9 mouse cellular contexts compared by ENCODE assay signal in the genomic region with DNA sequence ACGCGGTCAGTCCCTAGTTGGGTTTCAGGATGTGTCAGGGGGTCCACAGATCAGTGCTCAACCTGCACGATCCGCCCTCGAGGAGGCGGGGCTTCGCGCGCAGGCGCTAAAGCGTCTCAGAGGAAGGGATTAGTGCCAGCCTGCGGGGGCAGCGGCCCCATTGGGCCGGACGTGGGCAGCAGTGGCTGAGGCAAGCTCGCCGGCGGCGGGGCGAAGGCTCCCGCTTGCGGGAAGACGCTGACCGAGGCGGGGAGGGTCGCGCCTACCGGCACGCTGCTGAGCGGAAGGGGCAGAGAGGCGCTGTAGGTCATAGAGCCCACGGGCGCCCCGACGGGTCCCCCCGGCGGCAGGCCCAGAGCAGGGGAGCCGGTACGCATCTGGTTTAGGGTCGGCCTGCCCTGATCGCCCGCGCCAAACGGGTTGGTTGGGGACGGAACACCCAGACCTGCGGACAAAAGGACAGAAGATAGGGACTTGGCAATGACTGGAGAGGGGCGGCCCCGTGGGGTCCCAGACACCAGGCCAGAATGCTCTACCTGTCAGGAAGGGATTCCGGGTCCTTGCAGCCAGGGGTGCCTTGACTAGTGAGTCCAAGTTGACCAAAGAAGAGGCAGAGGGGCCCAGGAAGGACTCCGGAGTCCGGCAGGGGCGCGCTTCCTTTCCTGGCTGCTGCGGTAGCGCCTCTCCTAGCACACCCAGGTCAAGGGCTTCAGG. TPM values are rescaled to one million over a fixed set of nuclear protein-coding genes. Genes with fewer than 3 reads are reported as not detected.
DNase-seq lines count a peak whose midpoint lies in the region; ATAC-seq and TF ChIP-seq lines count a peak whose summit lies in the region.
"Had no signal": no experiment of that assay in that cellular context is flagged by ENCODE, and none has a peak within 500 bp of the region (broad histone marks: within the 10 kb centered on the region; RNA-seq: fewer than 3 reads in every experiment).

No protein-coding gene starts in this region.

- peak; percentile 37; the same call in 1 of the 2 replicates for ATAC-seq in heart, embryonic 12.5 days (ENCODE audit: insufficient number of reproducible peaks, low FRiP score)
- peak; percentile 68 for ATAC-seq in embryonic facial prominence, embryonic 14.5 days (ENCODE audit: low read depth)
- ATAC-seq in intestine, postnatal 0 days, result 0 out of 2 replicates have a peak, but pooled peaks have one; percentile 14
- 0 out of 2 replicates have a peak, but pooled peaks have one; percentile 38 for ATAC-seq in stomach, embryonic 14.5 days (ENCODE audit: insufficient number of reproducible peaks, insufficient read depth, low FRiP score, low read depth)

- intact Hi-C loops in gastrocnemius, postnatal 36 days (cut with DNase I), result no loop called here

- peak; percentile 20 for TF ChIP-seq CTCF in intestine, postnatal 0 days (IDR thresholded peaks at IDR 0.05; ENCODE audit: low read depth)

- no peaks in the 10 kb centered on the region for H3K9me3 ChIP-seq in heart, embryonic 12.5 days (replicated peaks)
- H3K9me3 ChIP-seq in embryonic facial prominence, embryonic 14.5 days (ENCODE audit: control insufficient read depth, low read length), result no peaks in the 10 kb centered on the region
- no peaks in the 10 kb centered on the region for H3K9me3 ChIP-seq in intestine, postnatal 0 days (ENCODE audit: control insufficient read depth)
- no peaks in the 10 kb centered on the region for H3K9me3 ChIP-seq in stomach, embryonic 14.5 days (ENCODE audit: control insufficient read depth, low read depth, low read length)

- H3K4me1 ChIP-seq in heart, embryonic 12.5 days (replicated peaks), result peaks cover 30% of the 10 kb centered on the region
- H3K4me1 ChIP-seq in embryonic facial prominence, embryonic 14.5 days (ENCODE audit: control insufficient read depth, insufficient read depth, low read length), result no peaks in the 10 kb centered on the region
- H3K4me1 ChIP-seq in intestine, postnatal 0 days (replicated peaks; ENCODE audit: control insufficient read depth, insufficient read depth, low read length), result no peaks in the 10 kb centered on the region
- peaks cover 7% of the 10 kb centered on the region; the same call in 1 of the 2 replicates for H3K4me1 ChIP-seq in stomach, embryonic 14.5 days (ENCODE audit: control insufficient read depth, insufficient read depth, low read length)

- no peak for DNase-seq in heart, adult 9 months (ENCODE audit: low spot score in 2 of 2)
- DNase-seq in R1 (ENCODE audit: low read depth, low spot score), result peak; percentile 63
- peak; percentile 73 for DNase-seq in embryonic facial prominence, embryonic 14.5 days (ENCODE audit: low spot score)
- DNase-seq in lung, postnatal 14 days, result peak; percentile 46
- no peak for DNase-seq in gastrocnemius, postnatal 36 days

- WGBS in heart, embryonic 12.5 days, result 9% methylated on average over 55 of the region's 55 CpGs
- 14% methylated on average over 33 of the region's 55 CpGs for WGBS in embryonic facial prominence, embryonic 14.5 days
- WGBS in intestine, postnatal 0 days, result 13% methylated on average over 54 of the region's 55 CpGs
- 9% methylated on average over 54 of the region's 55 CpGs for WGBS in stomach, embryonic 14.5 days

- H3K27me3 ChIP-seq in heart, embryonic 12.5 days (replicated peaks), result peaks cover 70% of the 10 kb centered on the region
- no peaks in the 10 kb centered on the region; the same call in 1 of the 2 replicates for H3K27me3 ChIP-seq in embryonic facial prominence, embryonic 14.5 days (replicated peaks; ENCODE audit: control insufficient read depth, insufficient read depth, low read length)
- H3K27me3 ChIP-seq in intestine, postnatal 0 days (replicated peaks; ENCODE audit: control insufficient read depth, insufficient read depth, low read length), result peaks cover 5% of the 10 kb centered on the region; the same call in 1 of the 2 replicates
- H3K27me3 ChIP-seq in stomach, embryonic 14.5 days (ENCODE audit: control insufficient read depth, insufficient read depth, low read length), result no peaks in the 10 kb centered on the region

- H3K4me3 ChIP-seq in heart, embryonic 12.5 days, result peak overlapping the region; percentile 49
- peak overlapping the region; percentile 54 for H3K4me3 ChIP-seq in embryonic facial prominence, embryonic 14.5 days (ENCODE audit: low read depth, low read length)
- H3K4me3 ChIP-seq in intestine, postnatal 0 days (ENCODE audit: low read depth, low read length), result peak overlapping the region; percentile 45
- peak overlapping the region; percentile 45 for H3K4me3 ChIP-seq in stomach, embryonic 14.5 days (ENCODE audit: low read depth, low read length)

- peaks cover 27% of the 10 kb centered on the region for H3K36me3 ChIP-seq in heart, embryonic 12.5 days
- H3K36me3 ChIP-seq in embryonic facial prominence, embryonic 14.5 days (ENCODE audit: control insufficient read depth, insufficient read depth, low read length), result no peaks in the 10 kb centered on the region
- H3K36me3 ChIP-seq in intestine, postnatal 0 days (ENCODE audit: control insufficient read depth, insufficient read depth), result no peaks in the 10 kb centered on the region
- no peaks in the 10 kb centered on the region for H3K36me3 ChIP-seq in stomach, embryonic 14.5 days (ENCODE audit: control insufficient read depth, insufficient read depth, low read length)

- peak overlapping the region; percentile 76 for H3K9ac ChIP-seq in heart, embryonic 12.5 days
- H3K9ac ChIP-seq in embryonic facial prominence, embryonic 14.5 days (ENCODE audit: low read depth, low read length), result peak overlapping the region; percentile 72
- peak overlapping the region; percentile 41 for H3K9ac ChIP-seq in intestine, postnatal 0 days (ENCODE audit: low read depth, low read length)
- H3K9ac ChIP-seq in stomach, embryonic 14.5 days (replicated peaks; ENCODE audit: low read depth, low read length), result peak overlapping the region; percentile 40; the same call in 1 of the 2 replicates

- no peak overlapping the region for H3K27ac ChIP-seq in heart, embryonic 12.5 days (ENCODE audit: poor library complexity, severe bottlenecking)
- no peak overlapping the region for H3K27ac ChIP-seq in embryonic facial prominence, embryonic 14.5 days (replicated peaks; ENCODE audit: low read depth, low read length)
- H3K27ac ChIP-seq in intestine, postnatal 0 days (ENCODE audit: low read depth, low read length), result no peak overlapping the region
- H3K27ac ChIP-seq in stomach, embryonic 14.5 days (ENCODE audit: low read length), result no peak overlapping the region

- peak overlapping the region; percentile 76 for H3K4me2 ChIP-seq in heart, embryonic 12.5 days
- peak overlapping the region; percentile 78 for H3K4me2 ChIP-seq in embryonic facial prominence, embryonic 14.5 days (ENCODE audit: low read depth, low read length)
- H3K4me2 ChIP-seq in intestine, postnatal 0 days (replicated peaks; ENCODE audit: low read depth), result peak overlapping the region; percentile 84
- H3K4me2 ChIP-seq in stomach, embryonic 14.5 days (replicated peaks; ENCODE audit: low read depth, low read length), result peak overlapping the region; percentile 65

RNA-seq across cellular contexts. Expression of a gene that starts 5.2 kb away (rescaled TPM):
- not detected in 2 replicates for polyA plus RNA-seq in heart, embryonic 12.5 days (2016; fragmentation: Nextera tagmentation; extraction: Ambion mirVana)
- 0.31 and 0.51 TPM in 2 replicates for polyA plus RNA-seq in embryonic facial prominence, embryonic 14.5 days (2014; fragmentation: Nextera tagmentation; extraction: Ambion mirVana)
- not detected in 2 replicates for polyA plus RNA-seq in intestine, postnatal 0 days (2015; fragmentation: Nextera tagmentation; extraction: Ambion mirVana)
- polyA plus RNA-seq in stomach, embryonic 14.5 days (2014; fragmentation: Nextera tagmentation; extraction: Ambion mirVana), result 0.13 and 0.48 TPM in 2 replicates
- total RNA-seq in gastrocnemius, postnatal 36 days (2021), result not detected
- total RNA-seq: left cerebral cortex, adult 18-20 months had no signal

RNA-seq across cellular contexts. Expression of a gene that starts 8.6 kb away (rescaled TPM):
- polyA plus RNA-seq in heart, embryonic 12.5 days (2016; fragmentation: Nextera tagmentation; extraction: Ambion mirVana), result 14.4 and 14.5 TPM in 2 replicates
- 4.3 and 6.6 TPM in 2 replicates for polyA plus RNA-seq in embryonic facial prominence, embryonic 14.5 days (2014; fragmentation: Nextera tagmentation; extraction: Ambion mirVana)
- polyA plus RNA-seq in intestine, postnatal 0 days (2015; fragmentation: Nextera tagmentation; extraction: Ambion mirVana), result 0.55 and 1.0 TPM in 2 replicates
- polyA plus RNA-seq in stomach, embryonic 14.5 days (2014; fragmentation: Nextera tagmentation; extraction: Ambion mirVana), result 7.5 and 11.1 TPM in 2 replicates
- under 1 TPM; 0.12 to 0.31 TPM for total RNA-seq in gastrocnemius, postnatal 36 days (2021)

RNA-seq across cellular contexts. Expression of a gene that starts 17.2 kb away (rescaled TPM):
- polyA plus RNA-seq in heart, embryonic 12.5 days (2016; fragmentation: Nextera tagmentation; extraction: Ambion mirVana), result 1.9 and 2.7 TPM in 2 replicates
- polyA plus RNA-seq in embryonic facial prominence, embryonic 14.5 days (2014; fragmentation: Nextera tagmentation; extraction: Ambion mirVana), result 30.0 and 30.5 TPM in 2 replicates
- 1.2 and 1.4 TPM in 2 replicates for polyA plus RNA-seq in intestine, postnatal 0 days (2015; fragmentation: Nextera tagmentation; extraction: Ambion mirVana)
- polyA plus RNA-seq in stomach, embryonic 14.5 days (2014; fragmentation: Nextera tagmentation; extraction: Ambion mirVana), result 13.5 and 17.6 TPM in 2 replicates
- total RNA-seq in gastrocnemius, postnatal 36 days (2021), result 1 to 10 TPM; 2.0 to 3.0 TPM

RNA-seq across cellular contexts. Expression of a gene that starts 30.4 kb away (rescaled TPM):
- 9.1 and 11.5 TPM in 2 replicates for polyA plus RNA-seq in heart, embryonic 12.5 days (2016; fragmentation: Nextera tagmentation; extraction: Ambion mirVana)
- 1.4 and 4.1 TPM in 2 replicates for polyA plus RNA-seq in embryonic facial prominence, embryonic 14.5 days (2014; fragmentation: Nextera tagmentation; extraction: Ambion mirVana)
- polyA plus RNA-seq in intestine, postnatal 0 days (2015; fragmentation: Nextera tagmentation; extraction: Ambion mirVana), result 0.94 and 1.7 TPM in 2 replicates
- polyA plus RNA-seq in stomach, embryonic 14.5 days (2014; fragmentation: Nextera tagmentation; extraction: Ambion mirVana), result 1.6 and 2.1 TPM in 2 replicates
- not detected for total RNA-seq in gastrocnemius, postnatal 36 days (2021)

RNA-seq across cellular contexts. Expression of a gene that starts 57.9 kb away (rescaled TPM):
- polyA plus RNA-seq in heart, embryonic 12.5 days (2016; fragmentation: Nextera tagmentation; extraction: Ambion mirVana), result 5.1 and 5.5 TPM in 2 replicates
- polyA plus RNA-seq in embryonic facial prominence, embryonic 14.5 days (2014; fragmentation: Nextera tagmentation; extraction: Ambion mirVana), result 2.2 and 2.8 TPM in 2 replicates
- polyA plus RNA-seq in intestine, postnatal 0 days (2015; fragmentation: Nextera tagmentation; extraction: Ambion mirVana), result 1.2 and 1.8 TPM in 2 replicates
- 3.1 and 3.4 TPM in 2 replicates for polyA plus RNA-seq in stomach, embryonic 14.5 days (2014; fragmentation: Nextera tagmentation; extraction: Ambion mirVana)
- 1 to 10 TPM; 3.3 to 3.9 TPM for total RNA-seq in gastrocnemius, postnatal 36 days (2021)

Comparison
In these comparisons a context has a peak if more than half of its experiments do, and no peak if none do; other contexts are left out.
1. ATAC-seq: peak in every context shown above with its lines; median percentile 68 in embryonic facial prominence, embryonic 14.5 days; 38 in stomach, embryonic 14.5 days; 37 in heart, embryonic 12.5 days; 14 in intestine, postnatal 0 days.
2. DNase-seq: peak in R1 (single experiment), embryonic facial prominence, embryonic 14.5 days (single experiment) and lung, postnatal 14 days (single experiment); none in heart, adult 9 months (0 of 2) and gastrocnemius, postnatal 36 days (0 of 2).
3. Peak in every context shown above with its lines, with median percentiles within 50 percentile points of each other: H3K4me2 ChIP-seq, H3K4me3 ChIP-seq and H3K9ac ChIP-seq.